Mouse (Mus musculus) hindbrain, embryonic 15.5 days (tissue): ENCODE results near the gene Ccdc54. TPM values are rescaled to one million over a fixed set of nuclear protein-coding genes. Genes with fewer than 3 reads are reported as not detected.

Experiments
- polyA plus RNA-seq: library from polyadenylated mRNA; unstranded; fragments of >200 nt; fragmentation: Nextera tagmentation; extraction: Ambion mirVana; gene quantifications from 2 replicates; pipeline ENCODE4 v1.2.1, GENCODE M21; 2015

The Ccdc54 gene
- polyA plus RNA-seq, 1 experiment from 2014 or later, result not detected

Other genes starting within 250 kb of the Ccdc54 start
- 20.4 and 21.9 TPM in 2 replicates for gene Bbx, start 158.8 kb downstream of the Ccdc54 start, polyA plus RNA-seq